Mouse (Mus musculus): ENCODE measurements around the gene Snd1. TPM values are rescaled to one million over a fixed set of nuclear protein-coding genes. Genes with fewer than 3 reads are reported as not detected.
A peak's percentile ranks its signal among the peaks of the same experiment; 100 is the strongest.

Snd1 gene
- polyA plus RNA-seq, 1 experiment from 2014 or later = 127 TPM

DNA sequence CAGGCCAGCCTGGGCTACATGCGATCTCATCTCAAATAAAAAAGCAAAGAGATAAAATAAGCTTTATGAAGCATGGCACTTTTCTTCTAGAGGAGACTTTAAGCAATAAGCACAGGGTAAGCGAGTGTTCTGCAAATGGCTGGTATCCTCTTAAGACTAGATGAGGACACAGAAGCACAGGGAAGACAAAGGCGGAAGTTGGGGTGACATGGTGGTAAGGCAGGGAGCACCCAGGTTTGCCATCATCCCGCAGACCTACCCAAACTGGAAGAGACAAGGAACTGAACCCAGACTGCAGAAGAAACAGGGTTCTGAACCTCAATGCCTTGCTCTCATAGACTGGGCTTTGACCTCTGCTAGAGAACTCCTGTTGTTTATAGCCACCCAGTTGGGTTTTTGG lies 119.8 kb downstream of the Snd1 start:
- H3K4me3 ChIP-seq (ENCODE audit: low read length) = no peak overlapping the region
- no peaks in the 10 kb centered on the region for H3K4me1 ChIP-seq (ENCODE audit: control insufficient read depth, insufficient read depth, low read length)
- no peak overlapping the region for H3K9ac ChIP-seq (ENCODE audit: low read depth, low read length)
- no peaks in the 10 kb centered on the region for H3K27me3 ChIP-seq (replicated peaks; ENCODE audit: control insufficient read depth, insufficient read depth, low read length)
- H3K27ac ChIP-seq (ENCODE audit: low read length) = no peak overlapping the region
- H3K4me2 ChIP-seq (ENCODE audit: low read depth, low read length) = no peak overlapping the region
- 96% methylated on average over 4 of the region's 4 CpGs for WGBS
- H3K36me3 ChIP-seq (ENCODE audit: control insufficient read depth, insufficient read depth, low read length) = no peaks in the 10 kb centered on the region
- no peak for ATAC-seq
- H3K9me3 ChIP-seq (ENCODE audit: control insufficient read depth, low read length) = no peaks in the 10 kb centered on the region

DNA sequence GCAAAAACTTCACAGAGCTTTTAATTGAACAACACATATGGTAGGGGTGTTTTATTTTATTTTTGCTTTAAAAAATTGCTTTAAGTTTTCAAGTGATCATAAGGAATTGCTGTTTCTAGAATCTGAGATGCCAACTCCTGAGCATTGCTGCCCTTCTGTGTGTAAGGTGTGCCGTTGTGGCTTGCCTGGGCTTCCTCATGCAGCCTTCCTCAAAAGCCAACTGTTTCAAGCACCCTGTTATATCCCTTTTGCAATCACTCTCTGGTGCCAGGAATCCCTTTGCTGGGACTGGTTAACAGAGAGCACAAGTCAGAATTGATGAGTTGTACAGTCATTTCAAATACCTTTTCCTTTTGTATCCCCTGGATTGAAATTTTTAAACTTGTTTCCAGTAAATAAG lies 120.3 kb downstream of the Snd1 start:
- Histone ChIP-seq H3K4me1 (ENCODE audit: control insufficient read depth, insufficient read depth, low read length) (no peaks in the 10 kb centered on the region), H3K27me3 (replicated peaks; ENCODE audit: control insufficient read depth, insufficient read depth, low read length) (no peaks in the 10 kb centered on the region), H3K9me3 (ENCODE audit: control insufficient read depth, low read length) (no peaks in the 10 kb centered on the region), H3K9ac (ENCODE audit: low read depth, low read length) (no peak overlapping the region), H3K4me2 (ENCODE audit: low read depth, low read length) (no peak overlapping the region), H3K27ac (ENCODE audit: low read length) (no peak overlapping the region), H3K36me3 (ENCODE audit: control insufficient read depth, insufficient read depth, low read length) (no peaks in the 10 kb centered on the region), H3K4me3 (ENCODE audit: low read length) (no peak overlapping the region)
- ATAC-seq = no peak
- WGBS = 83% methylated on average over 1 of the region's 1 CpGs

DNA sequence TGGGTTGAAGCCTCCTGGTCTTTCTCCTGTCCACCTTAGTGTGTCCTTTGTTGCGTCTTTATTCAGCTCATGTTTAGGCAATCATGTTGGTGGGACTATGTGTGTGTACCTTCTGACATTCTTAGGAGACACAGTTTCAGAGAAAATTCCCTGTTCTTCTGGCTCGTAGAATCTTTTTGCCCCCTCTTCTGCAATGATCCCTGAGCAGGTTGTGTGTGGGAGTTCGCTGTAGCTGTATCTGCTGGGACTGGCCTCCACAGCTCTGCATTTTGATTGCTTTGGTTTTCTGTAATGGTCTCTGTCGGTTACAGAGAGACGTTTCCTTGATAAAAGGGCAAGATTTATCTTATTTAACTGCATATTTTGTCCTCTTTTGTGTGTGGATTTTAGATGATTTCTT lies 122.3 kb downstream of the Snd1 start:
- no peak overlapping the region for H3K4me2 ChIP-seq (ENCODE audit: low read depth, low read length)
- no peak overlapping the region for H3K4me3 ChIP-seq (ENCODE audit: low read length)
- no peaks in the 10 kb centered on the region for H3K27me3 ChIP-seq (replicated peaks; ENCODE audit: control insufficient read depth, insufficient read depth, low read length)
- WGBS = 85% methylated on average over 5 of the region's 5 CpGs
- H3K36me3 ChIP-seq (ENCODE audit: control insufficient read depth, insufficient read depth, low read length) = no peaks in the 10 kb centered on the region
- no peaks in the 10 kb centered on the region for H3K9me3 ChIP-seq (ENCODE audit: control insufficient read depth, low read length)
- no peaks in the 10 kb centered on the region for H3K4me1 ChIP-seq (ENCODE audit: control insufficient read depth, insufficient read depth, low read length)
- H3K27ac ChIP-seq (ENCODE audit: low read length) = no peak overlapping the region
- no peak for ATAC-seq
- H3K9ac ChIP-seq (ENCODE audit: low read depth, low read length) = no peak overlapping the region

DNA sequence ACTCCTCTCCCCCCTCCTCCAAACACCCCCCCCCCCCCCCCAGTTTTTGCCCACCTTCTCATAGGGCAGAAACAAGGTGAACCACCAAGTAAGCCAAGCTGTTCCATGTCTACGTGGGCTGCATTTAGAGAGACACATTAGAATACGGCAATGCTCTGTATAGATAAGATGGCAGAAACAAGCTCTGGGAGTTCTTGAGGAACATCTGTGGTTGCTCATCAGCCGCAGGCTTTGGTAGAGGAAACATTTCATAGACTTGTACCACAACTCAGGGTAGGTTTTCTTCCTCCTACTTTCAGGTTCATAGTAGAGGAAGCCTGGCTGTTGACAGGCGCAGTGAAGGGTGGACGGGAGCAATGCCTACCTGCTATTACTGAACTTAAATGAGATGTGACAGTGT lies 124.2 kb downstream of the Snd1 start:
- 92% methylated on average over 5 of the region's 5 CpGs for WGBS
- Histone ChIP-seq H3K27me3 (replicated peaks; ENCODE audit: control insufficient read depth, insufficient read depth, low read length) (no peaks in the 10 kb centered on the region), H3K27ac (ENCODE audit: low read length) (no peak overlapping the region), H3K4me2 (ENCODE audit: low read depth, low read length) (no peak overlapping the region), H3K9me3 (ENCODE audit: control insufficient read depth, low read length) (no peaks in the 10 kb centered on the region), H3K9ac (ENCODE audit: low read depth, low read length) (no peak overlapping the region), H3K36me3 (ENCODE audit: control insufficient read depth, insufficient read depth, low read length) (no peaks in the 10 kb centered on the region), H3K4me1 (ENCODE audit: control insufficient read depth, insufficient read depth, low read length) (peaks cover 3% of the 10 kb centered on the region; the same call in 1 of the 2 replicates), H3K4me3 (ENCODE audit: low read length) (no peak overlapping the region)
- ATAC-seq = no peak

DNA sequence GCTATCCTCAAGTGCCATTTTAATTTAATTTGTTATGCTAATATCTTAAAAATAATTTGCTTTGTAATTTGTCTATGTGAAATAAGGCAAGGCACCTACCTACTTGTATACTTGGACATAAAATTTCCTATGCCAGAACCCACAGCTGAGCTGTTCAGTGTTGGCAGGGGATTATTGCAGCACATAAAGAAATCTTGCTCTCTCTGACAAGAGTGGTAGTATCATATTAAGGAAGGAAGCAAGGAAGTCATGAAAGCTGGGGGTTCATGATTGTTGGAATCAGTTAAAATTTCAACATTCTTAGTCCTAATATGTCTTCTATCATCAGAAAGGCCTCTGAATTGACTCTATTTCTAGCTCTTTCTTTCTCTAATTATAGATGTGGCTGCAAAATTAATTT lies 125.5 kb downstream of the Snd1 start:
- H3K27ac ChIP-seq (ENCODE audit: low read length) = no peak overlapping the region
- no peak for ATAC-seq
- no peak overlapping the region for H3K4me2 ChIP-seq (ENCODE audit: low read depth, low read length)
- no peak overlapping the region for H3K4me3 ChIP-seq (ENCODE audit: low read length)
- H3K36me3 ChIP-seq (ENCODE audit: control insufficient read depth, insufficient read depth, low read length) = no peaks in the 10 kb centered on the region
- no peaks in the 10 kb centered on the region for H3K27me3 ChIP-seq (replicated peaks; ENCODE audit: control insufficient read depth, insufficient read depth, low read length)
- no peak overlapping the region for H3K9ac ChIP-seq (ENCODE audit: low read depth, low read length)
- no peaks in the 10 kb centered on the region for H3K9me3 ChIP-seq (ENCODE audit: control insufficient read depth, low read length)
- peaks cover 3% of the 10 kb centered on the region; the same call in 1 of the 2 replicates for H3K4me1 ChIP-seq (ENCODE audit: control insufficient read depth, insufficient read depth, low read length)

DNA sequence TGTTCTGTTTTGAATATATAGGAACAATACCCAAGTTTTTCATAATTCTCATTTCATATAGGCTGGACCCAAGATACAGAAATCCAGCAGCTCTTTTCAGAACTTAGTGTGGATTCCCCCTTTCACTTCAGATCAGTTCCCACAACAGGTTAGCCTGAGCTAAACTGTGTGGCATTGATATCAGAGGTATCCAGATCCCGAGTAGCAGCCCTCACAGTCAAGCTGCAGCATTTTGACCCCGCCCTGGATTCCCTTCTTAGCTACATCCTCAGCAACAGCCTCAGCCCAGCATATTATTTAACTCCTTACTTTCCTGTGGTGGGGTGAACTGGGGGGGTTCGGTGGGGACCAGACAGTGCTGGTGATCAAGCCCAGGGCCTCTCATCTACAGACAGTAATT lies 128.5 kb downstream of the Snd1 start:
- H3K4me1 ChIP-seq (ENCODE audit: control insufficient read depth, insufficient read depth, low read length) = peaks cover 3% of the 10 kb centered on the region; the same call in 1 of the 2 replicates
- no peak overlapping the region for H3K9ac ChIP-seq (ENCODE audit: low read depth, low read length)
- H3K4me3 ChIP-seq (ENCODE audit: low read length) = no peak overlapping the region
- no peaks in the 10 kb centered on the region for H3K9me3 ChIP-seq (ENCODE audit: control insufficient read depth, low read length)
- H3K4me2 ChIP-seq (ENCODE audit: low read depth, low read length) = no peak overlapping the region
- 51% methylated on average over 3 of the region's 3 CpGs for WGBS
- H3K36me3 ChIP-seq (ENCODE audit: control insufficient read depth, insufficient read depth, low read length) = no peaks in the 10 kb centered on the region
- H3K27ac ChIP-seq (ENCODE audit: low read length) = no peak overlapping the region
- no peaks in the 10 kb centered on the region for H3K27me3 ChIP-seq (replicated peaks; ENCODE audit: control insufficient read depth, insufficient read depth, low read length)
- no peak for ATAC-seq

DNA sequence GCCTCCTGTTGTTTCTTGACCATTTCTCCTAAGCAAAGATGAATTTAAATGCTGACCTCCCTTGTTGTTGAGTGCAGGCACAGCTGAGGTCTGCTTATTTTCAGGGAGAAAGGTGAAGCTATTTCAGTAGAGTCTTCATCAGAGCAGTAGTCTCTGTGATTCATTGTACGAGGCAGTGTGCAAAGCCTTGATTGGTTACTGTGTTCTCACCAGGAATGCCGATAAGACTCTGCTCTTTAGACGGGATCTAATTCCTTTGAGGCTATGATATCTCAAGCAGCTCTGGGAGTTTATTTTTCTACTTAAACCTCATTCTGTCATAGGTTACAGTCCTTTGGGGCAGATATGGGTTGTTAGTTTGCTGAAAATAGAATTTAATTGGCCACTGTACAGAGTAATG lies 128.9 kb downstream of the Snd1 start:
- peak; percentile 21; the same call in 1 of the 2 replicates for ATAC-seq
- Histone ChIP-seq H3K36me3 (ENCODE audit: control insufficient read depth, insufficient read depth, low read length) (no peaks in the 10 kb centered on the region), H3K27me3 (replicated peaks; ENCODE audit: control insufficient read depth, insufficient read depth, low read length) (no peaks in the 10 kb centered on the region), H3K9ac (ENCODE audit: low read depth, low read length) (no peak overlapping the region), H3K27ac (ENCODE audit: low read length) (no peak overlapping the region), H3K4me3 (ENCODE audit: low read length) (no peak overlapping the region), H3K9me3 (ENCODE audit: control insufficient read depth, low read length) (no peaks in the 10 kb centered on the region), H3K4me1 (ENCODE audit: control insufficient read depth, insufficient read depth, low read length) (peaks cover 3% of the 10 kb centered on the region; the same call in 1 of the 2 replicates), H3K4me2 (ENCODE audit: low read depth, low read length) (no peak overlapping the region)
- WGBS = 34% methylated on average over 3 of the region's 3 CpGs

DNA sequence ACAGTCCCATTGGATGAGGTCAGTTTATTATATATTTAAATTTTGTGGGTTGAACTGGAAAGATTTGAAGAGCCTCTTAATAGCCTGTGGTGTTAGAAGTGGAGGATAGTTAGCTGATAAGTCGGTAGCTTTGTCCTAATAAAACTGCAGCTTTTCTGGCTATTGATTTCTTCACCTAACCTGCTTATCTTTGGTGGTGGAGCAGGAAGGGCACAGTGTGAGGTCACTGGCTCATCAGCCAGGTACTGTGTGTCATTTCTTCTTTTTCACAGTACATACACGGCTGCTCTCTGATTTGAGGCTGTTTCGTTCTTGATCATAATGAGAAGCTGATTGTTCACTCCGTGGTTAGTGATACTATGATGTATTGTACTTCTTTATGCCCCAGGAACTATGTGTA lies 134.4 kb downstream of the Snd1 start:
- no peaks in the 10 kb centered on the region for H3K9me3 ChIP-seq (ENCODE audit: control insufficient read depth, low read length)
- H3K36me3 ChIP-seq (ENCODE audit: control insufficient read depth, insufficient read depth, low read length) = no peaks in the 10 kb centered on the region
- H3K4me3 ChIP-seq (ENCODE audit: low read length) = no peak overlapping the region
- H3K4me1 ChIP-seq (ENCODE audit: control insufficient read depth, insufficient read depth, low read length) = no peaks in the 10 kb centered on the region
- no peak overlapping the region for H3K4me2 ChIP-seq (ENCODE audit: low read depth, low read length)
- 65% methylated on average over 4 of the region's 4 CpGs for WGBS
- no peak for ATAC-seq
- no peak overlapping the region for H3K27ac ChIP-seq (ENCODE audit: low read length)
- no peaks in the 10 kb centered on the region for H3K27me3 ChIP-seq (replicated peaks; ENCODE audit: control insufficient read depth, insufficient read depth, low read length)
- no peak overlapping the region for H3K9ac ChIP-seq (ENCODE audit: low read depth, low read length)

DNA sequence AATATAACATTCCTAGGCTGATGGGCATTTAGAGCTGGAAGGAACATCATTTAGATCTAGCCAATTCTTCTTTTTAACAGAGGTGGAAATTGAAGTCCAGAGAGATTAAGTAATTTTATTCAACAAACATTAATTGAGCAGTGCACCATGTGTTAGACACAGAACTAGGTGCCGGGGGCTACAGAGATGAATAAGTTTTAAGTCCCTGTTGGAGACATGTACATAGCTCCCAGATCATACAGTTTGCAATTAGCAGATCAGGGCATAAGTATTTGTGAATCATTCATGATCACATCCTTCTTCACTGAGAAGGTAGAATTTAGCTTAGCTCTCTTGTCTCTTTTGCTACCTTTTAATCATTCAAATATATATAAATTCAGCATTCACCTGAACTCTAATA lies 135.2 kb downstream of the Snd1 start:
- no peaks in the 10 kb centered on the region for H3K27me3 ChIP-seq (replicated peaks; ENCODE audit: control insufficient read depth, insufficient read depth, low read length)
- no peak overlapping the region for H3K4me3 ChIP-seq (ENCODE audit: low read length)
- WGBS = 87% methylated on average over 1 of the region's 1 CpGs
- H3K36me3 ChIP-seq (ENCODE audit: control insufficient read depth, insufficient read depth, low read length) = no peaks in the 10 kb centered on the region
- no peak for ATAC-seq
- no peak overlapping the region for H3K27ac ChIP-seq (ENCODE audit: low read length)
- no peak overlapping the region for H3K9ac ChIP-seq (ENCODE audit: low read depth, low read length)
- H3K4me2 ChIP-seq (ENCODE audit: low read depth, low read length) = no peak overlapping the region
- no peaks in the 10 kb centered on the region for H3K4me1 ChIP-seq (ENCODE audit: control insufficient read depth, insufficient read depth, low read length)
- no peaks in the 10 kb centered on the region for H3K9me3 ChIP-seq (ENCODE audit: control insufficient read depth, low read length)

DNA sequence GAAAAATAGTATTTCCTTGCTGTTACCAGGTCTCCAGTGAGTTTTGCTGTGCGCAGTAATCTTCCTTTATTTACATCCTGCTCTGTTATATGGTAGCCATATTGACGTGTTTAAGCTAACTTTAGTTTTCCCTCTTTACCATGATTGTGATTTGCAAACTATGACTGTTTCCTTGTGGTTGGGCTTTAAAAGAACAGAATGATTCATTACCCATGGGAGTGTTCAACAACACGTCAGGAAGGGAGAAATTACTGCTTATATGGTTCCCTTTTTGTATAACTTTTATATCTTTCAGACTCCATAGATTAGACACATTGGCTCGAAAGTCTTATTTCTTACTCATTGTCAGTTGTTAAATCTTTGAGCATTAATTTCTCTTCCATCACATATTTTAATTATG lies 138.5 kb downstream of the Snd1 start:
- no peak overlapping the region for H3K4me3 ChIP-seq (ENCODE audit: low read length)
- no peak overlapping the region for H3K27ac ChIP-seq (ENCODE audit: low read length)
- 64% methylated on average over 4 of the region's 4 CpGs for WGBS
- H3K27me3 ChIP-seq (replicated peaks; ENCODE audit: control insufficient read depth, insufficient read depth, low read length) = no peaks in the 10 kb centered on the region
- H3K36me3 ChIP-seq (ENCODE audit: control insufficient read depth, insufficient read depth, low read length) = no peaks in the 10 kb centered on the region
- H3K4me2 ChIP-seq (ENCODE audit: low read depth, low read length) = no peak overlapping the region
- no peaks in the 10 kb centered on the region for H3K9me3 ChIP-seq (ENCODE audit: control insufficient read depth, low read length)
- no peak overlapping the region for H3K9ac ChIP-seq (ENCODE audit: low read depth, low read length)
- no peak for ATAC-seq
- peaks cover 9% of the 10 kb centered on the region for H3K4me1 ChIP-seq (ENCODE audit: control insufficient read depth, insufficient read depth, low read length)
